Mouse (Mus musculus): ENCODE results near the gene Prox1.

Gene Prox1

GRCm38 (mm10) chr1:190144416-190144815 lies 26.1 kb downstream of the Prox1 start:
- no peak for DNase-seq (ENCODE audit: inconsistent ontology term)

GRCm38 (mm10) chr1:190143593-190143992 lies 26.9 kb downstream of the Prox1 start:
- no peak for DNase-seq (ENCODE audit: inconsistent ontology term)

- DNase-seq (ENCODE audit: inconsistent ontology term): no peak
Measured at GRCm38 (mm10) chr1:190142584-190142983, 27.9 kb downstream of the Prox1 start.

GRCm38 (mm10) chr1:190140519-190140918 lies 30.0 kb downstream of the Prox1 start:
- DNase-seq (ENCODE audit: inconsistent ontology term): no peak

- peak; percentile 84 for DNase-seq (ENCODE audit: inconsistent ontology term)
Measured at GRCm38 (mm10) chr1:190139711-190140405, 30.7 kb downstream of the Prox1 start.

- DNase-seq (ENCODE audit: inconsistent ontology term): peak; percentile 79
Measured at GRCm38 (mm10) chr1:190137943-190138342, 32.6 kb downstream of the Prox1 start.

- DNase-seq (ENCODE audit: inconsistent ontology term): no peak
Measured at GRCm38 (mm10) chr1:190132897-190133296, 37.6 kb downstream of the Prox1 start.

GRCm38 (mm10) chr1:190130888-190131287 lies 39.6 kb downstream of the Prox1 start:
- no peak for DNase-seq (ENCODE audit: inconsistent ontology term)

GRCm38 (mm10) chr1:190129553-190129952 lies 41.0 kb downstream of the Prox1 start:
- no peak for DNase-seq (ENCODE audit: inconsistent ontology term)

- DNase-seq (ENCODE audit: inconsistent ontology term): peak; percentile 76
Measured at GRCm38 (mm10) chr1:190128674-190129322, 41.7 kb downstream of the Prox1 start.

GRCm38 (mm10) chr1:190127878-190128277 lies 42.6 kb downstream of the Prox1 start:
- DNase-seq (ENCODE audit: inconsistent ontology term): peak; percentile 73

GRCm38 (mm10) chr1:190127163-190127795 lies 43.2 kb downstream of the Prox1 start:
- peak; percentile 67 for DNase-seq (ENCODE audit: inconsistent ontology term)

GRCm38 (mm10) chr1:190124961-190125739 lies 45.4 kb downstream of the Prox1 start:
- no peak for DNase-seq (ENCODE audit: inconsistent ontology term)

- DNase-seq (ENCODE audit: inconsistent ontology term): no peak
Measured at GRCm38 (mm10) chr1:190123404-190123803, 47.1 kb downstream of the Prox1 start.

GRCm38 (mm10) chr1:190115985-190116384 lies 54.5 kb downstream of the Prox1 start:
- no peak for DNase-seq (ENCODE audit: inconsistent ontology term)

GRCm38 (mm10) chr1:190111741-190112140 lies 58.8 kb downstream of the Prox1 start:
- no peak for DNase-seq (ENCODE audit: inconsistent ontology term)

- no peak for DNase-seq (ENCODE audit: inconsistent ontology term)
Measured at GRCm38 (mm10) chr1:190107587-190107986, 62.9 kb downstream of the Prox1 start.

- no peak for DNase-seq (ENCODE audit: inconsistent ontology term)
Measured at GRCm38 (mm10) chr1:190106674-190107420, 63.7 kb downstream of the Prox1 start.

- no peak for DNase-seq (ENCODE audit: inconsistent ontology term)
Measured at GRCm38 (mm10) chr1:190106060-190106459, 64.5 kb downstream of the Prox1 start.

GRCm38 (mm10) chr1:190093326-190093725 lies 77.2 kb downstream of the Prox1 start:
- no peak for DNase-seq (ENCODE audit: inconsistent ontology term)

- DNase-seq (ENCODE audit: inconsistent ontology term): no peak
Measured at GRCm38 (mm10) chr1:190092076-190092475, 78.4 kb downstream of the Prox1 start.

Data from Muller cell, postnatal 12 days (primary cell).